Mouse (Mus musculus): Measurements from ENCODE around the gene Trim39. TPM values are rescaled to one million over a fixed set of nuclear protein-coding genes. Genes with fewer than 3 reads are reported as not detected.
A peak's percentile ranks its signal among the peaks of the same experiment; 100 is the strongest.

Gene Trim39
- polyA plus RNA-seq, 1 experiment from 2014 or later = 17.6 TPM

DNA sequence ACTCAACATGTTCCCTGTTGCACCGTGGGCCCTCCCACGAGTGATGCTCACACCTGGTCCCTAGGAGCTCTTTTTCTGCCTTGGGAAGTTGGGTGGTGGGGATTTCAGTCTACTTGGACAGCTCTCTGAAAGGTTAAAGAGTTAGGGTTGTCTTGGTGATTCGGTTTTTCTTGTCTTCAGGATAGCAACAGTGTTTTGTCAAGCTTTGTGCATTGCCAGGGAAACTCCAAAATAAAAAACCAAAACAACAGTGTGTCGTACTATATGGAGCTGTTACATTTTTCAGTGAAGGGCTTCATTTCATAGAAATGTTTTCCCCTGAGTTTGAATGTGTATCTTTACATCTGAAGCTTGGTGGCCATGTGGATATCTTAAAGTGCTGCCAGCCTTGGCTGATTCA is 2.7 kb upstream of the Trim39 start:
- no peak overlapping the region for H3K27ac ChIP-seq (ENCODE audit: low read depth, low read length)
- DNase-seq (ENCODE audit: low spot score, missing footprints) = peak; percentile 57
- H3K36me3 ChIP-seq (ENCODE audit: control insufficient read depth, insufficient read depth, low read length) = peaks cover 4% of the 10 kb centered on the region
- no peak overlapping the region for H3K4me3 ChIP-seq (ENCODE audit: low read depth, low read length)
- peaks cover 16% of the 10 kb centered on the region for H3K4me1 ChIP-seq (ENCODE audit: control insufficient read depth, insufficient read depth, low read length)
- H3K9ac ChIP-seq (ENCODE audit: low read length) = no peak overlapping the region
- H3K4me2 ChIP-seq = no peak overlapping the region
- 94% methylated on average over 4 of the region's 4 CpGs for WGBS
- no peaks in the 10 kb centered on the region for H3K27me3 ChIP-seq (ENCODE audit: control insufficient read depth, insufficient read depth, low read length)
- H3K9me3 ChIP-seq (ENCODE audit: control insufficient read depth, low read length) = no peaks in the 10 kb centered on the region
- no peak for ATAC-seq (ENCODE audit: low FRiP score)

DNA sequence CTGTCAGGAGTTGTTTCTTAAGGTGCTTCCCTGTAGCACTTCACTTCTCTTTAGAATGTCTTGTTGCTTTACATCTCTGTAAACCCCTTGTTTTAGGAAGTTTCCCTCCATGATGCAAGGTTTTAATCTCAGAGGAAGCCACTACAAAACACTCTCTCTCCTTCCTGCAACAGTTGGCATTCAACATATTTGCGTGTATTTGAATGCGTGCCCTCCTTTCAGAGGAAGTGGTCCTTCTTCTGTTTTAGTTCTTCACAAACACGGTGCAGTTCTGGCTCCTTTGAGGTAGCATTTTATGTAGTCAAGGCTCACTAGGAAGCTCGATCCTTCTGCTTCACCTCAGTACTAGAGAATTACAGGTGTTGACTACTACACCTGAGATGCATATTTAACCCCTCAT is 1.7 kb upstream of the Trim39 start:
- Histone ChIP-seq H3K4me3 (ENCODE audit: low read depth, low read length) (no peak overlapping the region), H3K4me1 (ENCODE audit: control insufficient read depth, insufficient read depth, low read length) (peaks cover 16% of the 10 kb centered on the region), H3K27ac (ENCODE audit: low read depth, low read length) (no peak overlapping the region), H3K9me3 (ENCODE audit: control insufficient read depth, low read length) (no peaks in the 10 kb centered on the region), H3K27me3 (ENCODE audit: control insufficient read depth, insufficient read depth, low read length) (no peaks in the 10 kb centered on the region), H3K4me2 (no peak overlapping the region), H3K36me3 (ENCODE audit: control insufficient read depth, insufficient read depth, low read length) (peaks cover 4% of the 10 kb centered on the region), H3K9ac (ENCODE audit: low read length) (no peak overlapping the region)
- 97% methylated on average over 4 of the region's 4 CpGs for WGBS
- DNase-seq (ENCODE audit: low spot score, missing footprints) = peak; percentile 26
- no peak for ATAC-seq (ENCODE audit: low FRiP score)

DNA sequence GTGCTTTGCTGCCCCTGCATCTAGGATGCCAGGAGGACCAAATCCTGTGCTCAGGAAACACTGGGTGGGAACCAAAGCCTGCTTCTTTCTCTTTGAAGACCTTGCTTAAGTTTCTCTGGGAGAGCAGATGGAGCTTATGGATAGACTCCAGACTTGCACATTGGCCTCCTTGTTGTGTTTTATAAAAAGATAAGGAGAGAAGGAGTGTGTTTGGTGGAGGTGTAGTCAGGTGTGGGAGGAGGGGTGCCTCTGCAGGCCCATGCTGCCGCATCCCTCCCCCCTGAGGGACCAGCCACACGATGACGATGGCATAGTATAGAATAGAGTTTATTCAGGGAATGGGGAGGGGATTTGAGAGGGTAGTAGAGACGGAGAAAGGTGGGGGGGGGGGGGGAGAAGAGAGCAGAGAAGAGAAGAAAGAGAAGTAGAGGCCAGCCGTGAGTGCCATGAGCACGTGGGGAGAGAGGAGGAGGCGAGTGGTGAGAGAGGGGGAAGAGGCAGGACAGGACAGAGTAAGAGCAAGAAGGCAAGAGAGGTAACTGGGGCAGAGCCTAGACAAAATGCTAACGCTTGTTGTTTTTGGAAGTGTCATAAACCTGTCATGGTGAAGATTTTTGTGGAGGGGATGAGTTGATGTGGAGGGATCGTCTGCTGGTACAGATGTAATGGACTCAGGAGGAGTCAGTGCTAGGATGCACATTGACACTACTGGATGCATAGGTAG is 758 bp upstream of the Trim39 start:
- Histone ChIP-seq H3K9ac (ENCODE audit: low read length) (peak overlapping the region; percentile 79; the same call in 1 of the 2 replicates), H3K4me1 (ENCODE audit: control insufficient read depth, insufficient read depth, low read length) (peaks cover 16% of the 10 kb centered on the region), H3K4me2 (peak overlapping the region; percentile 91), H3K9me3 (ENCODE audit: control insufficient read depth, low read length) (no peaks in the 10 kb centered on the region), H3K27me3 (ENCODE audit: control insufficient read depth, insufficient read depth, low read length) (no peaks in the 10 kb centered on the region), H3K36me3 (ENCODE audit: control insufficient read depth, insufficient read depth, low read length) (peaks cover 4% of the 10 kb centered on the region), H3K27ac (ENCODE audit: low read depth, low read length) (no peak overlapping the region), H3K4me3 (ENCODE audit: low read depth, low read length) (peak overlapping the region; percentile 91)
- DNase-seq (ENCODE audit: low spot score, missing footprints) = no peak
- WGBS = 88% methylated on average over 9 of the region's 9 CpGs
- ATAC-seq (ENCODE audit: low FRiP score) = no peak

DNA sequence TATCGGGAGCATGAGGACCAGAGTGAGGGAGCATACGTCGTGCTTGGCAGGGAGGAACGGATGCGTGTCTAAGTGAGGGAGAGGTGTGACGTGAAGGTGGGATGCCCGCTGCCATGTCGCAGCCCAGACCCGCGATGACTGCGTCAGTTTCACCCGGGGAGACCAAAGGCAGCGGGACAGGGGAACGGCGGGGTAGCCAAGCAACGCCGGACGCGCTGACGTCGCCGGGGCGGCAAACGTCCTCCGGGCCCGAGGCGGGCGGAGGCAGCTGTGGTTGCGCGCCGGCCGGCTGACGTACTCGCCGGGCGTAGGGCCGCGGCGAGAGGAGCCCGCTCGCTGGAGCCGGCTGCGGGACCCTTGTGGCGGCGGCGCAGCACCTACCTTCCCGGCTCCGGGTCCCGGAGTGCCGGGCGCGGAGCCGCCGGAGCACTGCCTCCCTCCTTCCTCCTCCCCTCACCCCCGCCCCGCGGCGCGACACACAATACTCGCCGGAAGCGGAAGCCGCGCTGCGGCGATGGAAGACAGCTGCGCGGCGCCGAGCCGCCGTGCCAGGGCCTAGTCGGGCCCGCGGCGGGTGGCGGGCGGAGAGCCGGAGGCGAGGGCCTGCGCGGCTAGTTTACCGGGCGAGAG is 976 bp downstream of the Trim39 start:
- DNase-seq (ENCODE audit: low spot score, missing footprints) (no peak), ATAC-seq (ENCODE audit: low FRiP score) (peak; percentile 93)
- peak overlapping the region; percentile 91 for H3K4me3 ChIP-seq (ENCODE audit: low read depth, low read length)
- H3K27ac ChIP-seq (ENCODE audit: low read depth, low read length) = peak overlapping the region; percentile 81
- peaks cover 16% of the 10 kb centered on the region for H3K4me1 ChIP-seq (ENCODE audit: control insufficient read depth, insufficient read depth, low read length)
- H3K4me2 ChIP-seq = peak overlapping the region; percentile 91
- no peaks in the 10 kb centered on the region for H3K9me3 ChIP-seq (ENCODE audit: control insufficient read depth, low read length)
- no peaks in the 10 kb centered on the region for H3K27me3 ChIP-seq (ENCODE audit: control insufficient read depth, insufficient read depth, low read length)
- H3K36me3 ChIP-seq (ENCODE audit: control insufficient read depth, insufficient read depth, low read length) = peaks cover 3% of the 10 kb centered on the region; the same call in 1 of the 2 replicates
- peak overlapping the region; percentile 79 for H3K9ac ChIP-seq (ENCODE audit: low read length)
- under 1% methylated on average over 68 of the region's 84 CpGs for WGBS

DNA sequence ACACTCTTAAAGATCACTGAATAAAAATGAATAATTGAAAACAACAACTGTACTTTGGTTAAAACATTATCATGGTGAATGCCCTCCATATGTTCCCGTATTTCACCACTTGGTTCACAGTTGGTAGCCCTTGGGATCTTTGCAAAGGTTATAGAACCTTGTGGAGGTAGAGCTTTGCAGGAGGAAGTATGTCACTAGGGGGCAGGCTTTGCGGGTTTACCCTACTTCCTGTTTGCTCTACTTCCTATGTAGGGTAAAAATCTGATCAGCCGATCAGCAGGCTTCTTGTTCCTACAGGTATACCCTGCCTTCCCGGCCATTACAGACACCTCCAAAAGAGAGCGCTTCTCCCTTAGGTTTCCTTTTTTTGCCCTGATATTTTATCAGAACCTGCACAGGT is 6.2 kb downstream of the Trim39 start:
- no peaks in the 10 kb centered on the region for H3K27me3 ChIP-seq (ENCODE audit: control insufficient read depth, insufficient read depth, low read length)
- H3K27ac ChIP-seq (ENCODE audit: low read depth, low read length) = no peak overlapping the region
- WGBS = 87% methylated on average over 5 of the region's 5 CpGs
- DNase-seq (ENCODE audit: low spot score, missing footprints) = peak; percentile 41
- H3K9ac ChIP-seq (ENCODE audit: low read length) = no peak overlapping the region
- ATAC-seq (ENCODE audit: low FRiP score) = no peak
- H3K4me2 ChIP-seq = no peak overlapping the region
- no peak overlapping the region for H3K4me3 ChIP-seq (ENCODE audit: low read depth, low read length)
- peaks cover 8% of the 10 kb centered on the region for H3K4me1 ChIP-seq (ENCODE audit: control insufficient read depth, insufficient read depth, low read length)
- H3K9me3 ChIP-seq (ENCODE audit: control insufficient read depth, low read length) = no peaks in the 10 kb centered on the region
- peaks cover 14% of the 10 kb centered on the region for H3K36me3 ChIP-seq (ENCODE audit: control insufficient read depth, insufficient read depth, low read length)

DNA sequence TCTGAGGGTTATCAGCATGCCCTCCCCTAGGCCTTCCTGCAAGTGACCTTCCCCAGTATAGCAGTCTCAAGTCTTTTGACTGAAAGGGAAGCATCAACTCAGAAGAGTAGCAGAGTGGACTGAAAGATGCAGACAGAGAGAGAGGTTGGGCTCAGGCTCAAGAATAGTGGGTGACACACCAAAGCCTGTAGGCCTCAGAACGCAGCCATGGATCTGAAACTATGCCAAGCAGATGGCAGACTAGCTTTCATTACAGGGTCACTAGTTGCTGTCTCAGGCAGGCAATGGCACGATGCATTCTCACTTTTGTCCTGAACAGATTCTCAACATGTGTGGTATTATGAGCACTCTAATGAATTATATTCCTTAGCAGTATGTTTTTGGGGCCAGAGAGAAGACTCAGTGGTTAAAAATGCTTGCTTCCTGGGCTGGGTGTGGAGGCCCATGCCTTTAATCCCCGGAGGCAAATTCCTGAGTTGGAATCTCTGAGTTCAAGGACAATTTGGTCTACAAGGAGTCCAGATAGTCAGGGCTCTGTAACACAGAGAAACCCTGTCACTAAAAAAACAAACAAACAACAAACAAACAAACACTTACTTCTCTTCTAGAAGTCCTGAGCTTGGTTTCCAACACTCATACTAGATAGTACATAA is 7.6 kb downstream of the Trim39 start:
- Histone ChIP-seq H3K9ac (ENCODE audit: low read length) (no peak overlapping the region), H3K27ac (ENCODE audit: low read depth, low read length) (no peak overlapping the region), H3K36me3 (ENCODE audit: control insufficient read depth, insufficient read depth, low read length) (peaks cover 21% of the 10 kb centered on the region), H3K4me2 (no peak overlapping the region), H3K27me3 (ENCODE audit: control insufficient read depth, insufficient read depth, low read length) (no peaks in the 10 kb centered on the region), H3K4me3 (ENCODE audit: low read depth, low read length) (no peak overlapping the region), H3K4me1 (ENCODE audit: control insufficient read depth, insufficient read depth, low read length) (no peaks in the 10 kb centered on the region), H3K9me3 (ENCODE audit: control insufficient read depth, low read length) (no peaks in the 10 kb centered on the region)
- WGBS = 88% methylated on average over 3 of the region's 3 CpGs
- no peak for DNase-seq (ENCODE audit: low spot score, missing footprints)
- ATAC-seq (ENCODE audit: low FRiP score) = no peak

DNA sequence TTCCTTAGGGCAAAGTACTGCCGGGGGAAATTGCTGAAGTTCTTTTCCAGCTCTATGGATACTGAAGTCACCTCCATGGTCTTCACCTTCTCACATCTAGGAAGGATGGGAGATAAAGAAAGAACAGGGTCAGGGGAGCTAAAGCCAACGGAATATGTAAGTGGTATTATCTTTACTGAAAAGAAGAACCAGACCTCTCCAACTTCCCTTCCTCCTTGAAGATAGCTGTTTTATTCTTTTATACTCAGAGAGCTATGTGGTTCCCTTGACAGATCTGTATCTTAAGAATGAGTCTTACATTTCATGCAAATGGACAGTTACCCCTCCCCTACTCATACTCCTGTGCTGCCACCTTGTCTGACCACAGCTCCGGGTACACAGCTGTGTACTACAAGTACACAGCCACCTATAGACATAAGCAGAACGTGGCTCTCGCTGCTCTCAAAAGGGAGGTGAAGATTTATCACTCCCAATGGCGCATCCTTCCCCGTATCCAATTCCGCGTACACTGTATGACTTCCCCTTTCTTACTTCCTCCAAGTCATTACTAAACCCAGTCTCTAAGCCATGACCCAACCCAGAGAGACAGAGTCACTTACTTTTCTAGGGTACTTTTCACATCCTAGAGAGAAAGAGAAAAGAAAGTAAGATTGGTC is 10.4 kb downstream of the Trim39 start:
- WGBS = 92% methylated on average over 9 of the region's 9 CpGs
- H3K4me1 ChIP-seq (ENCODE audit: control insufficient read depth, insufficient read depth, low read length) = peaks cover 4% of the 10 kb centered on the region; the same call in 1 of the 2 replicates
- ATAC-seq (ENCODE audit: low FRiP score) = no peak
- no peak overlapping the region for H3K27ac ChIP-seq (ENCODE audit: low read depth, low read length)
- DNase-seq (ENCODE audit: low spot score, missing footprints) = peak; percentile 12
- H3K9me3 ChIP-seq (ENCODE audit: control insufficient read depth, low read length) = no peaks in the 10 kb centered on the region
- peaks cover 19% of the 10 kb centered on the region for H3K36me3 ChIP-seq (ENCODE audit: control insufficient read depth, insufficient read depth, low read length)
- no peak overlapping the region for H3K4me3 ChIP-seq (ENCODE audit: low read depth, low read length)
- H3K9ac ChIP-seq (ENCODE audit: low read length) = no peak overlapping the region
- no peaks in the 10 kb centered on the region for H3K27me3 ChIP-seq (ENCODE audit: control insufficient read depth, insufficient read depth, low read length)
- no peak overlapping the region for H3K4me2 ChIP-seq

DNA sequence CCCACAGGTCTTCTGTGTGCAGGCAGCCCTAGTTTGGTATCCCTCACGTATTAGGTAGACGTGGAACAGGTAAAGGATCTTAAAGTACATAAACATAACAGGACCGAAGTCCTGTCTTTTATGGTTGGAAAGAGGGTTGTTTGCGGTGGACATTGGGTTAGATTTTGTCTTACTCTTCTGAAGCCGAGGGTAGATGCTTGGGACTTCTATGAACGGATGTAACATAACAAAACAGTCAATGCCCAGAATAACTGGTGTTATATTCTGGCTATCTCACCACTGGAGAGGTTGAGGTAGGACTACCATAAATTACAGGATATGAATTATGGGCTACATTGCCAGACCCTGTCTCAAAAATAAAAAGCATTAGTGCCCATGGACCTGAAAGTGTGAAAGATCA is 14.1 kb downstream of the Trim39 start, which contains the start of gene Rpp21:
TSS of gene Rpp21 (minus strand) at position 101 of the 400 bp plus-strand sequence.
- Histone ChIP-seq H3K27ac (ENCODE audit: low read depth, low read length) (0 out of 2 replicates have a peak within 1 kb of the TSS, but pooled peaks have one; percentile 36), H3K4me1 (ENCODE audit: control insufficient read depth, insufficient read depth, low read length) (peaks cover 4% of the 10 kb centered on the region; the same call in 1 of the 2 replicates), H3K9me3 (ENCODE audit: control insufficient read depth, low read length) (no peaks in the 10 kb centered on the region), H3K4me2 (peak within 1 kb of the TSS; percentile 46), H3K4me3 (ENCODE audit: low read depth, low read length) (peak within 1 kb of the TSS; percentile 63), H3K9ac (ENCODE audit: low read length) (peak within 1 kb of the TSS; percentile 88), H3K36me3 (ENCODE audit: control insufficient read depth, insufficient read depth, low read length) (peaks cover 15% of the 10 kb centered on the region; the same call in 1 of the 2 replicates), H3K27me3 (ENCODE audit: control insufficient read depth, insufficient read depth, low read length) (no peaks in the 10 kb centered on the region)
- 52% methylated on average over 6 of the region's 6 CpGs for WGBS
- DNase-seq (ENCODE audit: low spot score, missing footprints) (no peak), ATAC-seq (ENCODE audit: low FRiP score) (no peak)

Measured in midbrain, embryonic 11.5 days (tissue).